Mouse (Mus musculus) neutrophil, adult 5-6 weeks (primary cell): ENCODE measurements around the gene Adamtsl2. TPM values are rescaled to one million over a fixed set of nuclear protein-coding genes. Genes with fewer than 3 reads are reported as not detected.
A peak's percentile ranks its signal among the peaks of the same experiment; 100 is the strongest.

Source experiments
- ATAC-seq: fragments of 151-379, 151-347 bp; 2 replicates; pipeline ENCODE4 v1.8.0; 2017; ENCODE audit warnings: mild to moderate bottlenecking, moderate TSS enrichment; ENCODE audit not compliant: insufficient number of reproducible peaks, poor library complexity, low FRiP score, severe bottlenecking; ENCODE audit errors: extremely low read depth
- total RNA-seq: library from RNA; stranded (forward); fragments of 200-1000 nt; gene quantifications from 2 replicates; pipeline ENCODE4 v1.2.3, GENCODE M21; 2017

Gene Adamtsl2
- total RNA-seq, 1 experiment from 2014 or later = not detected

DNA sequence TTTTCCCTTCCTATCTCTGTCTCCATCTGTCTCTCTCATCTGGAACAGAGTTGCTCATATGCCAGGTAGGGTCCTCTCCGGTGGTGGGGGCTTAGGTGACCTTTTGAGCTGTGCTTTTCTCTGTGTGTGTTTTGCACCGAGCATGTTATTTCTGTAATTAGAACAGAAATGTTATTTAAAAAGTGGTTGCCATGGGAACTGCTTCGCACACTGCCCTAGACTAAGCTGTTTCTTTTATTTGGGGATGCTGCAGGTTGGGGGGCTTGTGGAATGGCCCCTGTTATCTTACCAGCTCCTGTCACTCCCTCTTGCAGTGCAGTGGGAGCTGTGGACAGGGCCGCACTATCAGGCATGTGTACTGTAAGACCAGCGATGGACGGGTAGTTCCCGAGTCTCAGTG is 24.4 kb downstream of the Adamtsl2 start:
- no peak for ATAC-seq

DNA sequence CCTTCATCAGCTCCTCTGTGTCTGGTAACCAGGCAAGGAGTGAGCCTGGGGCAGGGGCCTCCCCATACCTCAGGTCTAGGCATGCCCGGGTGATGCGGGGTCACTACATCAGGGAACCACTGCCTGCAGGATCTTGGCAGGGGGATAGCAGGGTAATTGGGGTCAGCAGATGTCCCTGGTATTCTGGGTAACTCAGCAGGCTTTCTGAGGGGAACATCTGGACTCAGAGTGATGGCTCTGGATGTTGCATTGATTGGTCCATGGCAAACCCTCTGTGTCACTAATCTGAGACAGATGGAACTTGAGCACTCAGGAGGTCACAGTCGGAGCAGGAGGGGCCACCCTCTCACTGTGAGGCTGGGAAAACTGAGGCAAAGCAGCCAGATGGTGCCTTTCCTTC is 27.6 kb downstream of the Adamtsl2 start:
- ATAC-seq = no peak

DNA sequence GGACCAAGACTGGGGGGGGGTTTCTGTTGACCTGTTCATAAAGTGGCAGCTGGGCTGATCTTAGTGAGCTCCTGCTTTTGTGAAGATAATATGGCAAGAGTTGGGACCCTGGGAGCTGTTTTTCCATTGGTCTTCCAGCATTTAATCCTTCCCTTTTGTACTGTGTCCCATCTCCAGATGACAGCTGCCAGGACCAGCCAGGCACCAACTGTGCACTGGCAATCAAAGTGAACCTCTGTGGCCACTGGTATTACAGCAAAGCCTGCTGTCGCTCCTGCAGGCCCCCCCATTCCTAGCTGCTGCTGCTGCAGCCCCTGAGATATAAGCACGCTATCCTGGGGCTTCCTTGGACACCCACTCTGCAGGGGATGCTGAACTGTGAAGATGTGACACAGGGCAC is 29.0 kb downstream of the Adamtsl2 start:
- ATAC-seq = no peak

- ATAC-seq = no peak
These were observed 29.9 kb downstream of the Adamtsl2 start for GRCm38 (mm10) chr2:27109052-27109451.

DNA sequence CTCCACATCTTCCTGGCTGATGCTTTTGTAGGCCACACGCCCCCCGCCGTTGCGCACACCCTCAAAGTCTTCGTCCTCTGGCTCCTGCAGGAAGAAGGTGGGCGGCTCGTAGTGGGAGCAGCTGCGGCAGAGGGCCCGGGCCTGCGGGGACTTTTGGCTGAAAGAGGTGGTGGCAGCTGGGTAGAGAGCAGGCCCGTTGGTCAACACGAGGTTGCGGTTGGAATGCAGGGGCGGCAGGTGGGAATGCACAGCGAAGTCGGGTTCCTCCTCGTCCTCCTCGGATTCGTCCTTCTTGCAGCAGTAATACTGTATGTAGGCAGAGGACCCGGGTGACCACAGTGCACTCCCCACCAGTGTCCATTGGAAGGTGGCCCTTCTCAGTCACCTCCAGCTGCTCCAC is 33.4 kb downstream of the Adamtsl2 start:
- ATAC-seq = no peak

GRCm38 (mm10) chr2:27114169-27114568 is 35.0 kb downstream of the Adamtsl2 start:
- no peak for ATAC-seq

DNA sequence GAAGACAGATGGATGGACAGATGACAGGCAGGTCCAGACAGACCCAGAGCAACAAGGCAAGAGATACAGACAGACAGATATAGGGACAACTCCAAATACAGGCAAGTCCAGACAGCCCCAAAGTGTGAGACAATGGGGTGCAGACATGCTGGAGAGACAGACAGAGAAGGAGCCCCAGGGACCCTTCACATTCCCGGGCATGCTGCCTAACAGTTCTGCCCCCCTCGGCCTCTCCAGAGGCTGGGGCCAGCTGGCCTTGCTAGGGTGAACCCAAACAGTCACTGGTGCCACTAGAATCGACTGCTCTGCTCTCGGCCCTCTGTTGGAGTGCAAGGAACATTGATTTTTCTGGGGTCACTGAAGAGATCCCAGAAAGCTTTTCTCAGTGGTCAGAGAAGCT is 39.3 kb downstream of the Adamtsl2 start:
- ATAC-seq = no peak

- no peak for ATAC-seq
These were observed 40.6 kb downstream of the Adamtsl2 start for GRCm38 (mm10) chr2:27119766-27120165.

DNA sequence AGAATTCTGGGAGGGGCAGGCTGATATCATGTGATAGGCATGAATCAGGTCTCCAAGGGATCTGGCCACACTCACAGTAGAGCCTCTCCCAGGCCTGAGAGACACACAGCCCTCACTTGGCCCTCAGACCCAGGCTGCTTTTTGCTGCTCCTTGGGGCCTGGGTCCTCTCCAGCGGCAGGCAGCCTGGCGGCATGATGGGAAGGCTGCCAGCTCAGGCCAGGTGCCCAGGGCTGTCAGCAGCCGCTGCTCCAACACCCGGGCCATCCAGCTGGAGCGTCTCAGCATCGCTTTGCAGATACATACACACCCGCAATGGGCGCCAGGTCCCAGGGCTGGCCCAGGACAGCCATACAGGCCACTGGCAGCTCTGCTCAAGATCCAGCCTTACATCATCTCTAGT is 41.1 kb downstream of the Adamtsl2 start:
- ATAC-seq = no peak

DNA sequence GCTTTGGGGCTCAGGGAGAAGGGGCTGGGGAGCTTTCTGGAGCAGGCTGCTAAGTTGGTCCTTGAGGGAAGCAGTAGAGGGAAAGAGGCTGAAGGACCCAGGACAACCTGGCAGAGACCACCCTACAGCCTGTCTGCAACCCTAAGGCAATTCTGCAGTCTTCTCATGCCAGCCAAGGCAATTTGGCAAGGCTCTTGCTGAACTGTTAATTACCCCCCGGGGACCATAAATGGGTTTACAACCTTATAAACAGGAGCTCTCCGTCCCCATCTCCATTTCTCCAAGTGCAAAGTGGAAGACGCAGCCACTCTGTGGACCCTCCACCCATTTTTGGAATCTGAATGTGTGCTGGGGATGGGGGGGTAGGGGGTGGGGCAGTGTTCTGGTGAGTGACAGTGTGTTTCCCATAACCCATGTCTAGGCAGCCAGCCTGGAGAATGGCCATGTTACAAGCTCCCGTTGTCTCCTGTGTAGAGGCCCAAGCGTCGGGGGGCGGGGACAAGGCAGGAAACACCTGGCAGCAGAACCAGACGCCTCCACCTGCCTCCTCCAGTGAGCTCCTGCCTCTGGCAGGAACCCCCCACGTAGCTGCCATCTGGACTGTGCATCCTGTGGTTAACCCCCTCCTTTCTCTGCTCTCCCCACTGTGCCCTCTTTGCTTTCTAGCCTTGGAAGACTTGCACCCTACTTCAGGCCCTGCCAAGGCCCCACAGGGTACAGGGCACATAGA is 42.6 kb downstream of the Adamtsl2 start:
- ATAC-seq = peak; percentile 79

GRCm38 (mm10) chr2:27122578-27122977 is 43.4 kb downstream of the Adamtsl2 start:
- no peak for ATAC-seq

DNA sequence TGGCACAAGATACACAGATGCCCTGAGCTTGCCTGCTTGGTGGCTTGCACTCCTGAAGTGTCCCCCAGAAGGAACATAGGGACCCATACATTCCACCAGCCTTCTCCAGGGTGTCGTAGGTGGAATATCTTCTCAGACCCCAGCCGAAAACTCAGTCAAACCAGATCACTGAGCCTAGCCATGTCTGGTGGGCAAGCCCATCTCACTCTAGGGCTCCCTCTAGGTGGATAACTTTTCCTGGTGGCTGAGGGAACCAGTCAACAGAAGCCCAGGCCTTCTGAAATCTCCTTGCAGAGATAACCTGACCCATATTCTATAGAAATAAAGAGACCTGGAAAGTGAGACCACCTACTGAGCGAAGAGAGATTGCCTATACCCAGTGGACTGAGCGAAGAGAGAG is 43.9 kb downstream of the Adamtsl2 start:
- no peak for ATAC-seq

- peak; percentile 29; the same call in 1 of the 2 replicates for ATAC-seq
These were observed 46.8 kb downstream of the Adamtsl2 start for GRCm38 (mm10) chr2:27125979-27126378.

DNA sequence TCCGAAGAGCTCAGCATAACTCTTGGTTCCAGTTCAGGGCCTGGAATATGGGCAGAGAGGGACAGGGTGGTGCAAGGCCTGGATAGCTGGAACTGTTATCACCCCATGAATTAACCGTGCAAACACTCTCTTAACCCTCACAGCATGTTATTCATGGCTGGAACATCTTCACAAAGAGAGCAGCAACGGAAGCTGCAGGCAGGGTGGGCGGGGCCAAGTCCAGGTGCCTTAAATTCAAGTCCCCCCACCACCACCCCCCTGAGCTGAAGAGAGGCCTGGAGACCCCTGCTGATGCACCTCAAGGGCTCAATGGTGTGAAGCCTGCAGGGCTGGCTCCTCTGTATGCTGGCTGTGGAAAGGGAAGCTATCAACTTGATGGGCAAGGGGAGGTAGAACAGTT is 47.3 kb downstream of the Adamtsl2 start:
- ATAC-seq = no peak

DNA sequence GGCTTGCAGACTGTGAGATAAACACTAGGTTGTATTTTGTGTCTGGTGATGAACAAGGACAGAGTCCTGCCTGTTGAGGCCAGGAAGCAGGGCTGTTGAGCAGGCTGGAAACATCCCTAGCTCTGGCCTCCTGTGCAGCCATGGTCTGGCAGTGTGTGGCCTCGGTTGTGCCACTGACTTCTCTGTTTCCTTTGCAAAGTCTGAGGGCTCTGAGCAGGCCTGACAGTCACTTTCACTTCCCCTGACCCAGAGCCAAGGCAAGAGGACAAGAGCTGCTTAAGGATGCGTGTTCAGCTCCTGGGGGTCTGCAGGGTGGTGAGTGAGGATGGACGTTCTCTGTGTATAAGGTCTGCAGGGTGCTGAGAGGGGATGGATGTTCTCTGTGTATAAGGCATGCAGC is 49.8 kb downstream of the Adamtsl2 start:
- ATAC-seq = no peak

GRCm38 (mm10) chr2:27135935-27136334 is 56.8 kb downstream of the Adamtsl2 start:
- ATAC-seq = no peak

DNA sequence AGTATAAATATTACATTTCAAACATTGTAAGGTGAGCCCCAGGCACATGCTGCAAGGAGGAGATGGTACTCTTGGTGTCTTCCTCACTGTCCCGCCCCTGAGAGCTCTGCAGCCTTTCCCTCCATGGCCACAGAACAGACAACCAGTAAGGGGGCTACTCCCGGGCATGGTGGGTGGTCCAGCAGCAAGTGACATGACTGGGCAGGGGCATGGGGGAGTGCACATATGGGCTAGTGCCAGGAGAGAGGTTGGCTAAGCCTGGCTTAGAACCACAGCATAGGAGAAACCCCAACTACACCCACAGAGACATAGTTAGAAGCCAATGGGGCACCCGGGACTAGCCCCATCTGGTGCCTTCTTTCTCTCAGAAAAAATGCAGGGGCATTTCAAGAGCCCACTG is 57.2 kb downstream of the Adamtsl2 start:
- ATAC-seq = no peak

- no peak for ATAC-seq
These were observed 57.6 kb downstream of the Adamtsl2 start for GRCm38 (mm10) chr2:27136789-27137188.

DNA sequence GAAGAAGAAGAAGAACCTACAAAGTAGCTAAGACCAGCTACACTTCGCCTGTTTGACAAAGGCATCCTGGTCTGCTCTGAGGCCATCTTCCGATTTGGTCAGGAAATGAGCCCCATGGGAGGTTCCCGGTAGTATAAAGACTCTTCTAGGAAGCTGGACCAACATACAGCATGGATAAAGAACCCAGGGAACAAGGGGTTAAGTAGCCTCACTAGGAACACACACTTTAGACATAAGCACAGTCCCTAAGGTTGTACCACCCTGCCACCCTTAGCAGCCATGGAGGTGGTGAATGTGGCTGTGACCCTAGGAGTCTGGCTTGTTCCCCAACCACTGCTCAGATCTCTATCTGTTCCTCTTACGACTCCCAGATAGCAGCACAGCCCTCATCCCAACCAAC is 59.2 kb downstream of the Adamtsl2 start:
- ATAC-seq = no peak

DNA sequence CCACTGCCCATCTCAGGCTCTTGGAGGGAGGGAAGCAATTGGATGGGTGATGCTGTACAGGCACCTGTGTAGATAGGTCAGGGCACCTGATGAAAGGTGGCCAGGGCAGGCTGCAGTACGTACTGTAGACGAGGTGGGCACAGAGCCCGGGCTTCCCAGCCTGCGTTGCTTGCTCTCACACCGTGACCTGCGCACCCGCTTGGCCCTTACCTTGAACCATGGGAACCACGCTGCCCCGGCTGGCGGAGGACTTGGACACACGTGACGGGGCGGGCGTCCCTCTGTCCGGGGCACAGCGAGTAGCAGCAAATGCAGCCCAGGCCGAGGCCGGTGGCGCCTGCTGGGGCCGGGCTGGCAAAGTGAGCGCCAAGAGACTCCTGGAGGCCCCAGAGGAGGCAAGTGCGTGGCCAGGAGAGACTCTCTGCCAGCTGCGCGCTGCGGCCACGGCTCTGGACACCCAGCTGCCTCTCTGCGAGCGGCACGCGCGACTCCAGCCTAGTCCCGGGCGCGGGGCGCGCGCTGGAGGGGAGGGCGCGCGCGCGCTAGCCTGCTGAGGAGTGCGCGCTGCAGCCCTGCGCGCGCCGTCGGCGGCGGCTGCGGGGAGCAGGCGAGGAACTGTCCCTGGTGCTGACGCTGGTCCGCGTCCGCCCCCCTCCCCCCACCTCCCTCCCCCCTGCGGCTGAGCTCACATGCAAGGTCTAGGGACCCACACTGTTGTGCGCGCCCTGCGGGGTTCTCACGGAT is 62.9 kb downstream of the Adamtsl2 start, which contains the start of gene Fam163b:
TSS of gene Fam163b (minus strand) at position 542 of the 744 bp plus-strand sequence.
- no peak for ATAC-seq
